Mouse (Mus musculus) CH12.LX (cell line): ENCODE measurements at regions not wholly inside any gene's neighbourhood (a gene's known extent, or its start where the extent isn't known, plus 50 kb on each side); places are given as distances from the start of the nearest gene placed in this dataset.

Experiments used
- DNase-seq: peaks from one replicate; pipeline ENCODE4 v3.0.0-alpha.2; 2013; ENCODE audit errors: extremely low read depth
- H3K27ac ChIP-seq: 2 replicates; pipeline ENCODE4 v1.5.1; 2012; ENCODE audit warnings: low read depth, mild to moderate bottlenecking, control low read depth, moderate library complexity; ENCODE audit not compliant: insufficient read depth
- H3K27me3 ChIP-seq: replicated peaks from 2 replicates; pipeline ENCODE3; 2012; ENCODE audit warnings: inconsistent platforms
- H3K36me3 ChIP-seq, 2 experiments: replicated peaks in 1 of 2; 2 replicates each; pipeline versions ENCODE3 to v1.6.1; 2012; ENCODE audit warnings: inconsistent platforms in 1 of 2, low read length in 1 of 2, mild to moderate bottlenecking in 1 of 2, mixed read lengths in 1 of 2, moderate library complexity in 1 of 2; ENCODE audit not compliant: control insufficient read depth in 1 of 2, insufficient read depth in 1 of 2
- H3K4me1 ChIP-seq, 2 experiments: 2 replicates each; pipeline ENCODE4 v1.6.1; 2012; ENCODE audit warnings: inconsistent platforms in 1 of 2, moderate library complexity in 1 of 2; ENCODE audit not compliant: insufficient read depth in 2 of 2, control insufficient read depth in 1 of 2
- H3K4me2 ChIP-seq: 2 replicates; pipeline ENCODE4 v1.6.1; 2012; ENCODE audit warnings: low read depth, mild to moderate bottlenecking, control low read depth; ENCODE audit not compliant: poor library complexity, insufficient read depth, severe bottlenecking
- H3K4me3 ChIP-seq, 3 experiments: fragments of 150-350 bp in 1 of 3; sonication (generic) in 1 of 3; replicated peaks in 1 of 3; 2 replicates each; pipeline versions ENCODE3 to v1.5.1; 2011 to 2012; ENCODE audit warnings: low read depth in 2 of 3, low read length in 2 of 3, mild to moderate bottlenecking in 2 of 3, moderate library complexity in 2 of 3, control low read depth in 1 of 3, improper control_type of control experiment in 1 of 3, inconsistent platforms in 1 of 3, mixed read lengths in 1 of 3; ENCODE audit not compliant: poor library complexity in 1 of 3
- H3K79me2 ChIP-seq: replicated peaks from 2 replicates; pipeline ENCODE4 v1.6.1; 2012; ENCODE audit warnings: mild to moderate bottlenecking, moderate library complexity; ENCODE audit not compliant: control insufficient read depth, poor library complexity, insufficient read depth, severe bottlenecking; ENCODE audit errors: extremely low read depth
- H3K9ac ChIP-seq: 2 replicates; pipeline ENCODE4 v1.6.1; 2012; ENCODE audit warnings: low read depth, mild to moderate bottlenecking, control low read depth, moderate library complexity; ENCODE audit not compliant: insufficient read depth
- H3K9me3 ChIP-seq: replicated peaks from 2 replicates; pipeline ENCODE3; 2012; ENCODE audit warnings: low read length, inconsistent platforms, mixed read lengths
- CHD2 ChIP-seq: IDR thresholded peaks from 2 replicates; pipeline ENCODE4 v1.6.1; 2011; ENCODE audit warnings: low read length, improper control_type of control experiment
- CTCF ChIP-seq, 2 experiments: IDR thresholded peaks in 1 of 2; conservative IDR thresholded peaks in 1 of 2; 2 replicates each; pipeline ENCODE4 v1.5.1; 2011 to 2012; ENCODE audit warnings: low read depth in 2 of 2, low read length in 2 of 2, improper control_type of control experiment in 1 of 2, inconsistent platforms in 1 of 2, mild to moderate bottlenecking in 1 of 2, moderate library complexity in 1 of 2
- E2F4 ChIP-seq: IDR thresholded peaks from 2 replicates; pipeline ENCODE4 v1.6.1; 2011; ENCODE audit warnings: low read depth, low read length, improper control_type of control experiment; ENCODE audit not compliant: insufficient replicate concordance
- EP300 ChIP-seq: IDR thresholded peaks from 2 replicates; pipeline ENCODE4 v1.6.1; 2011; ENCODE audit warnings: low read length, improper control_type of control experiment
- GABPA ChIP-seq: IDR thresholded peaks from 2 replicates; pipeline ENCODE4 v1.6.1; 2012; ENCODE audit warnings: low read depth, low read length, improper control_type of control experiment, inconsistent platforms; ENCODE audit not compliant: insufficient replicate concordance
- HCFC1 ChIP-seq: IDR thresholded peaks from 2 replicates; pipeline ENCODE4 v1.6.1; 2012; ENCODE audit warnings: low read depth, mild to moderate bottlenecking, inconsistent platforms, low read length, improper control_type of control experiment
- IRF4 ChIP-seq: IDR thresholded peaks from 2 replicates; pipeline ENCODE4 v1.6.1; 2014; ENCODE audit warnings: low read depth, mild to moderate bottlenecking, inconsistent platforms, low read length, improper control_type of control experiment
- KAT2A ChIP-seq: IDR thresholded peaks from 2 replicates; pipeline ENCODE4 v1.6.1; 2012; ENCODE audit warnings: low read length, improper control_type of control experiment, inconsistent platforms; ENCODE audit not compliant: insufficient replicate concordance
- MAFK ChIP-seq: IDR thresholded peaks from 2 replicates; pipeline ENCODE4 v1.6.1; 2011; ENCODE audit warnings: low read length, improper control_type of control experiment; ENCODE audit not compliant: insufficient replicate concordance
- MEF2A ChIP-seq: IDR thresholded peaks from 2 replicates; pipeline ENCODE4 v1.6.1; 2014; ENCODE audit warnings: low read depth, mild to moderate bottlenecking, inconsistent platforms, low read length, improper control_type of control experiment, borderline replicate concordance
- MXI1 ChIP-seq: IDR thresholded peaks from 2 replicates; pipeline ENCODE4 v1.6.1; 2011; ENCODE audit warnings: mild to moderate bottlenecking, low read depth, low read length, improper control_type of control experiment
- MYC ChIP-seq: IDR thresholded peaks from 2 replicates; pipeline ENCODE4 v1.6.1; 2011; ENCODE audit warnings: low read depth, mild to moderate bottlenecking, improper control_type of control experiment, low read length
- NELFE ChIP-seq: IDR thresholded peaks from 2 replicates; pipeline ENCODE4 v1.6.1; 2011; ENCODE audit warnings: low read depth, low read length, improper control_type of control experiment
- NRF1 ChIP-seq: IDR thresholded peaks from 2 replicates; pipeline ENCODE4 v1.6.1; 2014; ENCODE audit warnings: low read depth, mild to moderate bottlenecking, inconsistent platforms, low read length, improper control_type of control experiment, moderate library complexity
- POLR2A ChIP-seq: IDR thresholded peaks from 2 replicates; pipeline ENCODE4 v1.6.1; 2011; ENCODE audit warnings: low read depth, mild to moderate bottlenecking, improper control_type of control experiment, low read length
- POLR2AphosphoS2 ChIP-seq: IDR thresholded peaks from 2 replicates; pipeline ENCODE4 v1.6.1; 2011; ENCODE audit warnings: low read depth, low read length, improper control_type of control experiment
- RAD21 ChIP-seq: IDR thresholded peaks from 2 replicates; pipeline ENCODE4 v1.6.1; 2011; ENCODE audit warnings: low read depth, mild to moderate bottlenecking, low read length, improper control_type of control experiment, moderate library complexity
- RCOR1 ChIP-seq: conservative IDR thresholded peaks from 2 replicates; pipeline ENCODE4 v1.6.1; 2012; ENCODE audit warnings: low read depth, mild to moderate bottlenecking, inconsistent platforms, low read length, improper control_type of control experiment
- SIN3A ChIP-seq: IDR thresholded peaks from 2 replicates; pipeline ENCODE4 v1.6.1; 2012; ENCODE audit warnings: low read length, improper control_type of control experiment, inconsistent platforms
- SMC3 ChIP-seq: IDR thresholded peaks from 2 replicates; pipeline ENCODE4 v1.6.1; 2011; ENCODE audit warnings: low read depth, low read length, improper control_type of control experiment
- TBP ChIP-seq: conservative IDR thresholded peaks from 2 replicates; pipeline ENCODE4 v1.6.1; 2011; ENCODE audit warnings: low read depth, low read length, improper control_type of control experiment
- TCF12 ChIP-seq: IDR thresholded peaks from 2 replicates; pipeline ENCODE4 v1.6.1; 2014; ENCODE audit warnings: low read depth, mild to moderate bottlenecking, inconsistent platforms, low read length, improper control_type of control experiment
- UBTF ChIP-seq: IDR thresholded peaks from 2 replicates; pipeline ENCODE4 v1.6.1; 2012; ENCODE audit warnings: low read depth, mild to moderate bottlenecking, inconsistent platforms, low read length, improper control_type of control experiment, moderate library complexity
- USF1 ChIP-seq: IDR thresholded peaks from 2 replicates; pipeline ENCODE4 v1.6.1; 2014; ENCODE audit warnings: low read depth, mild to moderate bottlenecking, inconsistent platforms, low read length, improper control_type of control experiment
- USF2 ChIP-seq: conservative IDR thresholded peaks from 2 replicates; pipeline ENCODE4 v1.6.1; 2011; ENCODE audit warnings: low read depth, low read length, improper control_type of control experiment
- ZC3H11A ChIP-seq: IDR thresholded peaks from 2 replicates; pipeline ENCODE4 v1.6.1; 2012; ENCODE audit warnings: low read depth, mild to moderate bottlenecking, inconsistent platforms, low read length, improper control_type of control experiment
- ZKSCAN1 ChIP-seq: IDR thresholded peaks from 2 replicates; pipeline ENCODE4 v1.6.1; 2012; ENCODE audit warnings: low read depth, inconsistent platforms, low read length, improper control_type of control experiment, borderline replicate concordance
- dilution Hi-C: fragments of 300-500 bp; cut with MboI; formaldehyde crosslinking; loops from 2 replicates; pipeline ENCODE4 v1.14.3; 2020; ENCODE audit warnings: low sequenced_read_pairs; ENCODE audit not compliant: extremely low pct_unique_long_range_greater_than_20kb, extremely low pct_ligation_motif_present
- in situ Hi-C: fragments of 300-500 bp; cut with MboI; formaldehyde crosslinking; loops from 3 replicates; pipeline ENCODE4 v1.14.3; 2019; ENCODE audit warnings: low sequenced_read_pairs, low pct_ligation_motif_present, low pct_unique_long_range_greater_than_20kb, mixed read lengths

DNA sequence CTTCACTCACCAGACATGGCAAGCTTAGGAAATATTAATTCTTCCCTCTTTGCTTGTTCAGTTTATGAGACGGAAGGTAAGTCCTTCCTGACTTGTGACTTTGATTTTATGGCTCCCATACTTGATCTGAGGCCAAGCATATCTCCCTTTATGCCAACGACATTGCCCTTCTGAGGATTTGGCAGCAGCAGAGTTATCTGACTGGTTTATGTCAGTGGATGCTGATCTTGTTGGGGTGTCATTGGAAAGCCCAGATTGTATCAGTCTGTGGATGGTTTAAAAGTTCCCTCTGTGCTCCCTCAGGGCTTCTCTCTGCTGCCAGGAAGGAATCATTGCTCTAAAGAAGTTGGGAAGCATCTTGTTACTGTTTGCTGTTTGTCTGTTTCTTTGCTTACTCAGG, 242.5 kb downstream of the Hhipl2 start:
- Histone ChIP-seq H3K79me2 (no peaks in the 10 kb centered on the region), H3K27ac (no peak overlapping the region), H3K27me3 (no peaks in the 10 kb centered on the region), H3K4me2 (no peak overlapping the region), H3K4me3 (no peak overlapping the region), H3K4me1 (peaks cover 0 to 4% of the 10 kb centered on the region in 2 experiments; a peak in 1 of 4 replicates), H3K9me3 (no peaks in the 10 kb centered on the region), H3K36me3 (no peaks in the 10 kb centered on the region), H3K9ac (no peak overlapping the region)
- dilution Hi-C loops (no loop called here), in situ Hi-C loops (loop anchor here (25.0 kb wide), 1 partner anchor 377 kb away; the partner anchor contains the start of gene 1700056E22Rik)
- TF ChIP-seq MAFK (no peak), GABPA (no peak), HCFC1 (no peak), ZC3H11A (no peak), MYC (no peak), USF1 (no peak), MXI1 (no peak), RAD21 (no peak), SIN3A (no peak), CHD2 (no peak), ZKSCAN1 (no peak), RCOR1 (no peak), KAT2A (no peak), SMC3 (no peak), NELFE (no peak), TCF12 (no peak), UBTF (no peak), TBP (no peak)
- DNase-seq = no peak

DNA sequence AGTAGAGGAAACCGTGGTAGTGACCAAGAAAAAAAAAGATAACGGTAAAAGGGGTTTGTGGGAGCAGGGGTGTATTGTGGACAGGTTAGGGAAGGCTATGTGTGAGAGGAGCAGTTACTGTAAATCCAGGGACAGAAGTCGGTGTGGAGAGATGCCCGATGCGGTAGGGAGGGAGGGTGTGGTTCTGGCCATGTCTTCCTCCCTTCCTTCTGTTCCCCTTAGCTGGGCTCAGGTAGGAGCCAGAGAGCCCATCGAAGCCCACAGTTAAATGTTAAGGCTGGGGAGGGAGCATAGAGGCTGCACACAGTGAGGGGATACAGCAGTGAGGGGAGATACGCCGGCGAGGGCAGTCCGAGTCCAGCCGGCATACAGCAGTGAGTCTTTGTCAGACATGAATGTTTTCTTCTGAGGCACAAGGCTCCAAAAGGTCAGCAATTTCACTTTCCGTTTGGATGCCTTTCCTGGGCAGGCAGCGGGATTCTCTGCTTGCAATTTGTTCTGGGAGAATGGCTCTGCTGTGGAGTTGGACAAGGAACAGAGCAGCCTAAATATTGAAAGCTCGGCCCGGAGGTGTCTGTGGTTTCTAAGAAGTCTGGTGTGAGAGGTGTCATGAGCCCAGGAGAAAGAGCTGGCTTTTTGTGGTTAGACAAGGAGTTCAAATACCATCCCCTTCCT, 244.5 kb downstream of the Hhipl2 start:
- Histone ChIP-seq H3K9me3 (peaks cover 4% of the 10 kb centered on the region), H3K36me3 (no peaks in the 10 kb centered on the region), H3K4me2 (no peak overlapping the region), H3K27me3 (no peaks in the 10 kb centered on the region), H3K9ac (no peak overlapping the region)
- no peak for TF ChIP-seq MAFK
- no peak for TF ChIP-seq SIN3A
- TF ChIP-seq IRF4 = no peak
- no peak for TF ChIP-seq ZC3H11A
- no peak for TF ChIP-seq POLR2AphosphoS2
- TF ChIP-seq UBTF = no peak
- no peak for TF ChIP-seq MEF2A
- no peak for TF ChIP-seq CTCF (conservative IDR thresholded peaks at IDR 0.05 in 1 of 2, IDR thresholded peaks at IDR 0.05 in 1 of 2; ENCODE audit: low read depth in 2 of 2, low read length in 2 of 2)
- no peak for TF ChIP-seq RCOR1
- TF ChIP-seq NRF1 = no peak
- TF ChIP-seq USF2 = no peak
- no peak for TF ChIP-seq EP300
- TF ChIP-seq ZKSCAN1 = no peak
- TF ChIP-seq E2F4 = no peak
- no peak for TF ChIP-seq MXI1
- TF ChIP-seq POLR2A = no peak
- TF ChIP-seq, all 38 proteins: peak for 0
- Histone ChIP-seq H3K4me1 (peaks cover 0 to 4% of the 10 kb centered on the region in 2 experiments; a peak in 1 of 4 replicates), H3K27ac (no peak overlapping the region), H3K79me2 (no peaks in the 10 kb centered on the region), H3K4me3 (no peak overlapping the region)
- in situ Hi-C loops = loop anchor here (25.0 kb wide), 1 partner anchor 375 kb away; the partner anchor contains the start of gene 1700056E22Rik
- DNase-seq = no peak
- dilution Hi-C loops = no loop called here
